Mouse (Mus musculus): ENCODE measurements around the gene Shank1.

- TF ChIP-seq CTCF (IDR thresholded peaks at IDR 0.05; ENCODE audit: extremely low read depth, insufficient read length, insufficient replicate concordance, low read depth, low read length) (no peak), POLR2A (IDR thresholded peaks at IDR 0.05; ENCODE audit: low read depth, low read length) (no peak)
Observed at GRCm38 (mm10) chr7:44276461-44277249, 33.4 kb upstream of the Shank1 start.
